In the genomic region with DNA sequence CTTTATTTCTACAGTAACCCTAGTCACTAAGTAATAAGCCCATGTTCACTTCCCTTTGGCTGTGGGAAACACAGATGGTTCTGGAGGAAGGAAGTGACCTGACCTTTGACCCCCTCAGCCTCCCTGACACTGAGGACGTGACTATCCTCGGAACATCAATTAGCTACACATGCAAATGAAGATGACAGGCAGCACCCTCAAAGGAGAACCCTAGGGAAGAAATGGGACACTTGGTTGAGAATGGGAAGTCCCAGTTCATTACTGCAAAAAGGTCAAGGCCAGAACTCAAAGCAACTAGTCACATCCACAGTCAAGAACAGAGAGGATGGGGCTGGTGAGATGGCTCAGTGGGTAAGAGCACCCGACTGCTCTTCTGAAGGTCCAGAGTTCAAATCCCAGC, we compare ENCODE assay signal across 19 mouse cellular contexts. TPM values are rescaled to one million over a fixed set of nuclear protein-coding genes. Genes with fewer than 3 reads are reported as not detected.
DNase-seq lines count a peak whose midpoint lies in the region; ATAC-seq and TF ChIP-seq lines count a peak whose summit lies in the region.
"Had no signal": no experiment of that assay in that cellular context is flagged by ENCODE, and none has a peak within 500 bp of the region (broad histone marks: within the 10 kb centered on the region; RNA-seq: fewer than 3 reads in every experiment).

No protein-coding gene starts in this region.

- H3K36me3 ChIP-seq in liver, postnatal 0 days (replicated peaks; ENCODE audit: insufficient read depth, low read length) = no peaks in the 10 kb centered on the region
- no peaks in the 10 kb centered on the region for H3K36me3 ChIP-seq in liver, embryonic 12.5 days
- H3K36me3 ChIP-seq in splenic B cell, adult 2 months (ENCODE audit: control insufficient read depth, insufficient read depth, low read length, poor library complexity, severe bottlenecking) = no peaks in the 10 kb centered on the region
- peaks cover 9% of the 10 kb centered on the region for H3K36me3 ChIP-seq in heart, adult 2 months (ENCODE audit: control insufficient read depth, insufficient read depth, low read length)
- H3K36me3 ChIP-seq: heart, embryonic 15.5 days; liver, embryonic 15.5 days; midbrain, embryonic 12.5 days had no signal

- ATAC-seq in liver, postnatal 0 days = peak; percentile 12; the same call in 1 of the 2 replicates
- no peak for ATAC-seq in liver, embryonic 12.5 days
- ATAC-seq: forebrain, embryonic 13.5 days; hindbrain, embryonic 16.5 days; intestine, embryonic 16.5 days; lung, postnatal 0 days had no signal

- H3K4me1 ChIP-seq in liver, postnatal 0 days (ENCODE audit: insufficient read depth) = peaks cover 12% of the 10 kb centered on the region
- peaks cover 46% of the 10 kb centered on the region for H3K4me1 ChIP-seq in liver, embryonic 12.5 days
- peaks cover 7% of the 10 kb centered on the region for H3K4me1 ChIP-seq in brown adipose tissue, adult 24 weeks (ENCODE audit: control insufficient read depth, insufficient read depth, insufficient read length, low read length)
- peaks cover 8% of the 10 kb centered on the region for H3K4me1 ChIP-seq in cerebellum, adult 2 months (ENCODE audit: control insufficient read depth, insufficient read depth, low read length)
- peaks cover 9% of the 10 kb centered on the region for H3K4me1 ChIP-seq in heart, adult 2 months (ENCODE audit: control insufficient read depth, insufficient read depth, low read length)
- H3K4me1 ChIP-seq: midbrain, embryonic 12.5 days had no signal

- H3K27me3 ChIP-seq in liver, postnatal 0 days (ENCODE audit: insufficient read depth, low read length) = no peaks in the 10 kb centered on the region
- H3K27me3 ChIP-seq in liver, embryonic 12.5 days (replicated peaks) = no peaks in the 10 kb centered on the region
- H3K27me3 ChIP-seq in splenic B cell, adult 2 months (ENCODE audit: control insufficient read depth, insufficient read depth, low read length, poor library complexity, severe bottlenecking) = no peaks in the 10 kb centered on the region
- H3K27me3 ChIP-seq in cerebellum, adult 2 months (ENCODE audit: control insufficient read depth, insufficient read depth, low read length) = no peaks in the 10 kb centered on the region
- no peaks in the 10 kb centered on the region for H3K27me3 ChIP-seq in heart, adult 2 months (ENCODE audit: control insufficient read depth, insufficient read depth, low read length)
- H3K27me3 ChIP-seq: forebrain, embryonic 13.5 days; heart, embryonic 15.5 days; liver, embryonic 15.5 days; midbrain, embryonic 12.5 days had no signal

- H3K79me2 ChIP-seq in heart, adult 2 months (replicated peaks; ENCODE audit: control insufficient read depth, insufficient read depth, low read length) = peaks cover 4% of the 10 kb centered on the region

- TF ChIP-seq POLR2A in cerebellum, adult 2 months (IDR thresholded peaks at IDR 0.05; ENCODE audit: borderline replicate concordance, insufficient read depth, low read length) = no peak
- no peak for TF ChIP-seq POLR2A in heart, adult 2 months (IDR thresholded peaks at IDR 0.05; ENCODE audit: insufficient read depth, low read depth, low read length)

- H3K4me2 ChIP-seq in liver, postnatal 0 days (ENCODE audit: low read depth, low read length) = no peak overlapping the region
- H3K4me2 ChIP-seq in liver, embryonic 12.5 days = no peak overlapping the region
- H3K4me2 ChIP-seq: forebrain, embryonic 13.5 days; heart, embryonic 15.5 days; liver, embryonic 15.5 days; midbrain, embryonic 12.5 days had no signal

- no peak for TF ChIP-seq EP300 in liver, postnatal 0 days (IDR thresholded peaks at IDR 0.05; ENCODE audit: low read depth)
- no peak for TF ChIP-seq EP300 in heart, adult 2 months (IDR thresholded peaks at IDR 0.05; ENCODE audit: insufficient read depth, low read depth, low read length)

- H3K4me3 ChIP-seq in liver, postnatal 0 days (ENCODE audit: low read depth, low read length) = no peak overlapping the region
- H3K4me3 ChIP-seq in liver, embryonic 12.5 days = no peak overlapping the region
- H3K4me3 ChIP-seq in brown adipose tissue, adult 24 weeks (ENCODE audit: insufficient read depth, low read depth, low read length) = no peak overlapping the region
- no peak overlapping the region for H3K4me3 ChIP-seq in cerebellum, adult 2 months (replicated peaks; ENCODE audit: insufficient read depth, low read depth, low read length)
- H3K4me3 ChIP-seq in heart, adult 2 months = no peak overlapping the region
- H3K4me3 ChIP-seq: forebrain, embryonic 13.5 days; heart, embryonic 15.5 days; liver, embryonic 15.5 days; midbrain, embryonic 12.5 days had no signal

- intact Hi-C loops in heart, adult 2 months (cut with DNase I) = no loop called here

- H3K9ac ChIP-seq in liver, postnatal 0 days (replicated peaks) = no peak overlapping the region
- H3K9ac ChIP-seq in liver, embryonic 12.5 days = no peak overlapping the region
- H3K9ac ChIP-seq in heart, adult 2 months (ENCODE audit: low read depth, low read length) = no peak overlapping the region
- H3K9ac ChIP-seq: forebrain, embryonic 13.5 days; heart, embryonic 15.5 days; liver, embryonic 15.5 days; midbrain, embryonic 12.5 days had no signal

- peak; percentile 20 for DNase-seq in embryo, embryonic 10 days (ENCODE audit: low spot score)
- DNase-seq in embryo, embryonic 9.5 days (ENCODE audit: extremely low spot score) = no peak
- no peak for DNase-seq in liver, postnatal 0 days
- DNase-seq in splenic B cell, adult 2 months (ENCODE audit: low read depth, low spot score) = peak; percentile 58
- no peak for DNase-seq in cerebellum, adult 2 months
- DNase-seq in heart, adult 2 months = no peak
- DNase-seq: adrenal gland, postnatal 25 days; cerebellum, postnatal 10 days; layer of hippocampus, adult 9-11 months had no signal

- no peak for TF ChIP-seq CTCF in liver, postnatal 0 days (IDR thresholded peaks at IDR 0.05; ENCODE audit: low read depth)
- no peak for TF ChIP-seq CTCF in cerebellum, adult 2 months (IDR thresholded peaks at IDR 0.05; ENCODE audit: borderline replicate concordance, insufficient read depth, low read depth, low read length)
- no peak for TF ChIP-seq CTCF in heart, adult 2 months (IDR thresholded peaks at IDR 0.05)

- no peaks in the 10 kb centered on the region for H3K9me3 ChIP-seq in liver, postnatal 0 days (ENCODE audit: low read length)
- H3K9me3 ChIP-seq in liver, embryonic 12.5 days (replicated peaks) = 0 out of 2 replicates have a peak, but pooled peaks cover 4% of the 10 kb centered on the region
- H3K9me3 ChIP-seq: forebrain, embryonic 13.5 days; heart, embryonic 15.5 days; liver, embryonic 15.5 days had no signal

- 48% methylated on average over 3 of the region's 3 CpGs for WGBS in liver, postnatal 0 days (ENCODE audit: insufficient replicate concordance)
- WGBS in liver, embryonic 12.5 days (ENCODE audit: insufficient replicate concordance) = 57% methylated on average over 3 of the region's 3 CpGs
- 79% methylated on average over 3 of the region's 3 CpGs for WGBS in cerebellum, adult 2 months
- WGBS in heart, adult 2 months = 54% methylated on average over 3 of the region's 3 CpGs

- H3K27ac ChIP-seq in liver, postnatal 0 days (ENCODE audit: low read depth) = no peak overlapping the region
- no peak overlapping the region for H3K27ac ChIP-seq in liver, embryonic 12.5 days
- 0 out of 2 replicates have a peak overlapping the region, but pooled peaks have one; percentile 2 for H3K27ac ChIP-seq in brown adipose tissue, adult 24 weeks (replicated peaks; ENCODE audit: low read depth, low read length)
- no peak overlapping the region for H3K27ac ChIP-seq in cerebellum, adult 2 months (ENCODE audit: insufficient read depth, low read length)
- H3K27ac ChIP-seq in heart, adult 2 months = no peak overlapping the region
- H3K27ac ChIP-seq: forebrain, embryonic 13.5 days; heart, embryonic 15.5 days; liver, embryonic 15.5 days; macrophage; midbrain, embryonic 12.5 days had no signal

RNA-seq across cellular contexts. Expression of gene Pitpnc1, which starts 29.4 kb away (rescaled TPM):
- 6.8 and 9.1 TPM in 2 replicates for polyA plus RNA-seq in liver, postnatal 0 days (2015; fragmentation: Nextera tagmentation; extraction: Ambion mirVana)
- 9.7 and 9.9 TPM in 2 replicates for polyA plus RNA-seq in liver, embryonic 12.5 days (2016; fragmentation: Nextera tagmentation; extraction: Ambion mirVana)
- polyA plus RNA-seq in brown adipose tissue, adult 24 weeks (2012; ENCODE audit: insufficient read depth, insufficient read length, missing spikeins) = 13.8 and 23.1 TPM in 2 replicates
- polyA plus RNA-seq in cerebellum, adult 2 months (2012; rRNA removed) = 26.7 and 30.0 TPM in 2 replicates
- 10 to 100 TPM; 66.4 to 68.1 TPM for total RNA-seq in heart, adult 2 months (2021)
- 22.7 and 39.4 TPM in 2 replicates for polyA plus RNA-seq in heart, adult 2 months (2012; rRNA removed)

RNA-seq across cellular contexts. Expression of gene Psmd12, which starts 38.2 kb away (rescaled TPM):
- polyA plus RNA-seq in liver, postnatal 0 days (2015; fragmentation: Nextera tagmentation; extraction: Ambion mirVana) = 78.8 and 79.6 TPM in 2 replicates
- polyA plus RNA-seq in liver, embryonic 12.5 days (2016; fragmentation: Nextera tagmentation; extraction: Ambion mirVana) = 159 and 164 TPM in 2 replicates
- 105 and 113 TPM in 2 replicates for polyA plus RNA-seq in brown adipose tissue, adult 24 weeks (2012; ENCODE audit: insufficient read depth, insufficient read length, missing spikeins)
- 71.5 and 76.4 TPM in 2 replicates for polyA plus RNA-seq in cerebellum, adult 2 months (2012; rRNA removed)
- 10 to 100 TPM; 78.3 to 92.2 TPM for total RNA-seq in heart, adult 2 months (2021)
- polyA plus RNA-seq in heart, adult 2 months (2012; rRNA removed) = 22.6 and 42.4 TPM in 2 replicates

Comparison
In these comparisons a context has a peak if more than half of its experiments do, and no peak if none do; other contexts are left out.
1. DNase-seq: peak in embryo, embryonic 10 days (single experiment) and splenic B cell, adult 2 months (single experiment); none in embryo, embryonic 9.5 days (single experiment), liver, postnatal 0 days (single experiment), cerebellum, adult 2 months (0 of 2) and heart, adult 2 months (0 of 2).